Mouse (Mus musculus): Measurements from ENCODE around the gene Dnaic1. TPM values are rescaled to one million over a fixed set of nuclear protein-coding genes. Genes with fewer than 3 reads are reported as not detected.

The Dnaic1 gene
- polyA plus RNA-seq, 1 experiment from 2014 or later: 8.9 TPM

DNA sequence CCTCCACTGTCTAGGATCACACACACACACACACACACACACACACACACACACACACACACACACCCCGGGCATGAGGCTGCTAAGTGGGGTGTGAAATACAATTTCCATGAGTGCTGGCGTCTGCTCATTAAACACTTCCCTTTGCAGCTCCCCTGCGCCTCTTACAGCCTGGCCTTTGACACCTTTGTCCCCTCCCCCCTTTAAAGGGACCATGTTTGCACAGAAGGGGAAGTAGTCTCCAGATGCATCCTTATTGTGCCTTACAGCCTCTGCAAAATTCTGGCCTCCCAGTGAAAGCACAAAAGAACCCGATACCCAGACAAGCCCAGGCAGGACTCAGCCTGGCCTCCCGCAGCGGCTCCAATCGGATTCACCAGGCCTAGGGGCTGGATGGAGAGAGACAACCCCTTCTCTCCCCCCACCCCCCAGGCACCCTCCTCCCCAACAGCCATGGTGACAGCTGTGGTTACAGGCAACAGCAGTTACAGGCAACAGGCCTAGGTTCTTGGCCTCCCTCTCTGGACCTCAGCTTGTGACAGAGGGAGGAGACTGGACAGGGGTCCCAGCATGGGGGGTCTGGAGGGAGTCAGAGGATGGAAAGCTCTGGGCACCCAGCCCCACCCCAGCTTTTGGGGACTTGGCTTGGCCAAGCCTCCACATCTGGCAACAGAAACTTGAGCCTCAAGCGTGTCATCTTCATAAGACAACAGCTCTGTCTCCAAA lies 58.8 kb downstream of the Dnaic1 start:
- Histone ChIP-seq H3K4me2 (replicated peaks; ENCODE audit: low read depth, low read length) (no peak overlapping the region), H3K4me1 (ENCODE audit: insufficient read depth, low read depth, low read length) (peaks cover 17% of the 10 kb centered on the region; the same call in 1 of the 2 replicates), H3K9ac (replicated peaks; ENCODE audit: low read depth) (no peak overlapping the region), H3K4me3 (ENCODE audit: low read depth, low read length) (no peak overlapping the region), H3K9me3 (ENCODE audit: low read length) (no peaks in the 10 kb centered on the region), H3K27me3 (replicated peaks; ENCODE audit: insufficient read depth, low read length) (no peaks in the 10 kb centered on the region), H3K27ac (ENCODE audit: low read length) (0 out of 2 replicates have a peak overlapping the region, but pooled peaks have one; percentile 3), H3K36me3 (ENCODE audit: insufficient read depth, low read length) (no peaks in the 10 kb centered on the region)
- no peak for TF ChIP-seq EP300 (IDR thresholded peaks at IDR 0.05)
- TF ChIP-seq CTCF (IDR thresholded peaks at IDR 0.05): no peak
- ATAC-seq: peak; percentile 52
- DNase-seq (ENCODE audit: low spot score): peak; percentile 60
- WGBS: 11% methylated on average over 8 of the region's 8 CpGs

DNA sequence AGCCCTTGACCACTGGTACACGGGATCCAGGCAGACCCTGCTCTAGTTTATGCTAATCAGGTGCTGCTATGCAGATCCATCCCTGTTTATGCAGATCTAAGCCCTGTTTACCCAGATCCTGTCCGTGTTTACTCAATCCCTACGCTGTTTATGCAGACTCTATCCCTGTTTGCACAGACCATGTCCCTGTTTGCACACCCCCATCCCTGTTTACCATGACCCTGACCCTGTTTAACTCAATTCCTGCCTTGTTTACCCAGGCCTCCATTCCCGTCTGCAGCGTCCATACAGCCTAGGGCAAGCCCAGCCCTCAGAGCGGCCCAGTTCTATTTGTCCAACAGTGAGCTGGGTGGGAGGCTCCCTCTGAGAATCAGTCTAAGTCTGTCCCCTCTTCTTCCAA lies 60.6 kb downstream of the Dnaic1 start:
- ATAC-seq: peak; percentile 48
- H3K27ac ChIP-seq (ENCODE audit: low read length): no peak overlapping the region
- no peak overlapping the region for H3K9ac ChIP-seq (replicated peaks; ENCODE audit: low read depth)
- TF ChIP-seq CTCF (IDR thresholded peaks at IDR 0.05) (no peak), EP300 (IDR thresholded peaks at IDR 0.05) (peak; percentile 37; the same call in 1 of the 2 replicates)
- no peak for DNase-seq (ENCODE audit: low spot score)
- H3K36me3 ChIP-seq (ENCODE audit: insufficient read depth, low read length): no peaks in the 10 kb centered on the region
- no peak overlapping the region for H3K4me2 ChIP-seq (replicated peaks; ENCODE audit: low read depth, low read length)
- H3K4me1 ChIP-seq (ENCODE audit: insufficient read depth, low read depth, low read length): peaks cover 17% of the 10 kb centered on the region; the same call in 1 of the 2 replicates
- 29% methylated on average over 6 of the region's 6 CpGs for WGBS
- no peak overlapping the region for H3K4me3 ChIP-seq (ENCODE audit: low read depth, low read length)
- no peaks in the 10 kb centered on the region for H3K27me3 ChIP-seq (replicated peaks; ENCODE audit: insufficient read depth, low read length)
- H3K9me3 ChIP-seq (ENCODE audit: low read length): no peaks in the 10 kb centered on the region

DNA sequence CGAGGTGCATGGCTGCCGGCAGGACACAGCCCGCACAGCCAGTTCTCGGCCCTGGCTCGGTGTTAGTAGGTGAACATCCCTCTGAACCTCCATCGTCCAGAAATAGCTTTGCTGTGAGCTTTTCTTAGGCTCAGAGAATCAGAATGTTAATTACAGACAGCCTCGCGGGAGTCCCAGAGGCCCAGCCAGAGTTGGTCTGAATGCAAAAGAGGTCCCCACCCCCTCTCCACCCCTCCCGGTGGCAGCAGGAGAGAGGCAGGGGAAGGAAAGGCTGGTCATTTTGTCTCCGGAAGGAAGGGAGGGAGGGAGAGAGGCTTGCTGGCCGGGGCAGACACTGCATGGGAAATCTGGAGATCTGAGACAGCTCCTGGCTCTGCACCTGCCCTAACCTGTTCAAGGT lies 61.8 kb downstream of the Dnaic1 start:
- TF ChIP-seq CTCF (IDR thresholded peaks at IDR 0.05) (no peak; the same call in 1 of the 2 replicates), EP300 (IDR thresholded peaks at IDR 0.05) (0 out of 2 replicates have a peak, but pooled peaks have one; percentile 40)
- Histone ChIP-seq H3K36me3 (ENCODE audit: insufficient read depth, low read length) (no peaks in the 10 kb centered on the region), H3K4me3 (ENCODE audit: low read depth, low read length) (no peak overlapping the region), H3K27ac (ENCODE audit: low read length) (peak overlapping the region; percentile 54), H3K9ac (replicated peaks; ENCODE audit: low read depth) (no peak overlapping the region; the same call in 1 of the 2 replicates), H3K4me1 (ENCODE audit: insufficient read depth, low read depth, low read length) (peaks cover 17% of the 10 kb centered on the region; the same call in 1 of the 2 replicates), H3K4me2 (replicated peaks; ENCODE audit: low read depth, low read length) (peak overlapping the region; percentile 17; the same call in 1 of the 2 replicates), H3K27me3 (replicated peaks; ENCODE audit: insufficient read depth, low read length) (no peaks in the 10 kb centered on the region), H3K9me3 (ENCODE audit: low read length) (no peaks in the 10 kb centered on the region)
- ATAC-seq (no peak), DNase-seq (ENCODE audit: low spot score) (peak; percentile 51)
- WGBS: 5% methylated on average over 11 of the region's 11 CpGs

DNA sequence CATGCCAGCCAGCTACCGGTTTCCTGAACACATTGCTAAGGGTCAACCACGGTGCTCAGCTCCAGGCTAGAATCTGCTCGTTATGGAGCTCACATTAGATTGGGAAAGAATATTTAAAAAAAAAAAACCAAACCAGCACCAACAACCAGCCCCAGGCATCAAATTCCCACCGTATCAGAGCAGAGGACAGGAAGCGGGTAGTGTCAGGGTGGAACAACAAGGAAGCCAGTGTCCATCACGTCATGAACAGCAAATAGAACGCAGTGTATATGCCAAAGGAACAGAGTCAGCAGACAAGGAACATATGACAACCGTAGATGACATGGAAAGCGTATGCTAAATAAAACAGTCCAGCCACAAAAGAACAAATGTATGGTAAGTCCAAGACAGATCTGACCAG lies 63.4 kb downstream of the Dnaic1 start:
- Histone ChIP-seq H3K9ac (replicated peaks; ENCODE audit: low read depth) (no peak overlapping the region), H3K27ac (ENCODE audit: low read length) (no peak overlapping the region), H3K4me1 (ENCODE audit: insufficient read depth, low read depth, low read length) (peaks cover 17% of the 10 kb centered on the region; the same call in 1 of the 2 replicates), H3K27me3 (replicated peaks; ENCODE audit: insufficient read depth, low read length) (no peaks in the 10 kb centered on the region), H3K4me3 (ENCODE audit: low read depth, low read length) (no peak overlapping the region), H3K4me2 (replicated peaks; ENCODE audit: low read depth, low read length) (no peak overlapping the region), H3K36me3 (ENCODE audit: insufficient read depth, low read length) (no peaks in the 10 kb centered on the region), H3K9me3 (ENCODE audit: low read length) (no peaks in the 10 kb centered on the region)
- 50% methylated on average over 9 of the region's 9 CpGs for WGBS
- peak; percentile 78 for TF ChIP-seq EP300 (IDR thresholded peaks at IDR 0.05)
- TF ChIP-seq CTCF (IDR thresholded peaks at IDR 0.05): no peak
- peak; percentile 60 for ATAC-seq
- DNase-seq (ENCODE audit: low spot score): peak; percentile 80

DNA sequence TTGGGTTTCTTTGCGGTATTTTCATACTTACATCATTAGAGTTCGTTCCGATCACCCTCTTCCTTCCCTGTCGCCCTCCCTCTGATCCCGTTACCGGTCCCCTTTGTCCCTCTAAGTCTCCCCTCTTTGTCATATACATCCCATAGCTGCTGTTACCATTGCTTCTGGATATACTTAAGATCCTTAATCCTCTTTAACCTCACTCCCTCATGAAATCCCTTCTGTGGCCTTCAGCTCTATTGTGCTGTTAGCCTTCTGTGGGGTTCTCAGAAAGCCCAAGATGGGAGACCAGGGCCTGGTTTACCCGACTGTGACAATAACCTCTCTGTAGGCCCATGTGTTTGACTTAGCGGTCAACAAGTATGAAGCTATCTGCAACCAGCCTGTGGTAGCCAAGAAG lies 65.1 kb downstream of the Dnaic1 start:
- H3K9me3 ChIP-seq (ENCODE audit: low read length): no peaks in the 10 kb centered on the region
- no peak overlapping the region for H3K9ac ChIP-seq (replicated peaks; ENCODE audit: low read depth)
- TF ChIP-seq EP300 (IDR thresholded peaks at IDR 0.05) (no peak), CTCF (IDR thresholded peaks at IDR 0.05) (no peak)
- DNase-seq (ENCODE audit: low spot score) (no peak), ATAC-seq (no peak)
- no peaks in the 10 kb centered on the region; the same call in 1 of the 2 replicates for H3K27me3 ChIP-seq (replicated peaks; ENCODE audit: insufficient read depth, low read length)
- no peaks in the 10 kb centered on the region for H3K36me3 ChIP-seq (ENCODE audit: insufficient read depth, low read length)
- WGBS: 95% methylated on average over 8 of the region's 8 CpGs
- no peak overlapping the region for H3K27ac ChIP-seq (ENCODE audit: low read length)
- H3K4me2 ChIP-seq (replicated peaks; ENCODE audit: low read depth, low read length): no peak overlapping the region
- no peak overlapping the region for H3K4me3 ChIP-seq (ENCODE audit: low read depth, low read length)
- H3K4me1 ChIP-seq (ENCODE audit: insufficient read depth, low read depth, low read length): peaks cover 17% of the 10 kb centered on the region; the same call in 1 of the 2 replicates

DNA sequence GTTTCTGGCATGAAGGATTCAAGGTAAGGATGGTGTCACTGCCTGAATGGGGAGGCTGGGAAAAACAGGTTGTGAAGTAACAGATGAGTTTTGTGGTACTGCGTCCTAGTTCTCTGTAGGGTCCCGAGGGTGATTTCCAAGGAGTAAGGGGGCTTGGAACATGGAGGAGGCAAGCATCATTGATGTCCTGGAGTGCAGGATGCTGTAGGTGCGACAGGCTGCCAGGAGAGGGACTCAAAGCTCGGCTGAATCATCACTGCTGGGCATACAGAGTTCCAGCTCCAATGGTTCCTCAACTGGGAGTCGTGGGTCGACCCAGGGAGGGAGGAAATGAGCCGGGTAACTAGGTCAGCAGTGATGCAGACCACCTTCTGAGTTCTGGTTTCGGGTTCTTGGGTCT lies 65.6 kb downstream of the Dnaic1 start:
- no peak overlapping the region for H3K4me2 ChIP-seq (replicated peaks; ENCODE audit: low read depth, low read length)
- peaks cover 17% of the 10 kb centered on the region; the same call in 1 of the 2 replicates for H3K4me1 ChIP-seq (ENCODE audit: insufficient read depth, low read depth, low read length)

More for the DNA sequence above, 65.6 kb downstream of the Dnaic1 start:
- Histone ChIP-seq H3K27me3 (replicated peaks; ENCODE audit: insufficient read depth, low read length) (no peaks in the 10 kb centered on the region; the same call in 1 of the 2 replicates), H3K36me3 (ENCODE audit: insufficient read depth, low read length) (no peaks in the 10 kb centered on the region), H3K9me3 (ENCODE audit: low read length) (no peaks in the 10 kb centered on the region), H3K27ac (ENCODE audit: low read length) (no peak overlapping the region), H3K4me3 (ENCODE audit: low read depth, low read length) (no peak overlapping the region), H3K9ac (replicated peaks; ENCODE audit: low read depth) (no peak overlapping the region)
- WGBS: 68% methylated on average over 8 of the region's 8 CpGs
- ATAC-seq (no peak), DNase-seq (ENCODE audit: low spot score) (no peak)
- peak; percentile 27 for TF ChIP-seq CTCF (IDR thresholded peaks at IDR 0.05)
- no peak for TF ChIP-seq EP300 (IDR thresholded peaks at IDR 0.05)
